Mouse (Mus musculus) heart, postnatal 4 days (tissue): ENCODE results near the gene Cntnap5a. TPM values are rescaled to one million over a fixed set of nuclear protein-coding genes. Genes with fewer than 3 reads are reported as not detected.
A peak's percentile ranks its signal among the peaks of the same experiment; 100 is the strongest.

Experiments
- DNase-seq: peaks from one replicate; pipeline ENCODE4 v3.0.0; 2021
- total RNA-seq, 2 experiments: library from RNA; stranded (reverse); gene quantifications; 2 replicates each; pipeline ENCODE4 v1.2.3; 2021

Gene Cntnap5a
- under 1 TPM in 1 of 2 experiments, not detected in 1; 0.02 TPM for total RNA-seq

DNA sequence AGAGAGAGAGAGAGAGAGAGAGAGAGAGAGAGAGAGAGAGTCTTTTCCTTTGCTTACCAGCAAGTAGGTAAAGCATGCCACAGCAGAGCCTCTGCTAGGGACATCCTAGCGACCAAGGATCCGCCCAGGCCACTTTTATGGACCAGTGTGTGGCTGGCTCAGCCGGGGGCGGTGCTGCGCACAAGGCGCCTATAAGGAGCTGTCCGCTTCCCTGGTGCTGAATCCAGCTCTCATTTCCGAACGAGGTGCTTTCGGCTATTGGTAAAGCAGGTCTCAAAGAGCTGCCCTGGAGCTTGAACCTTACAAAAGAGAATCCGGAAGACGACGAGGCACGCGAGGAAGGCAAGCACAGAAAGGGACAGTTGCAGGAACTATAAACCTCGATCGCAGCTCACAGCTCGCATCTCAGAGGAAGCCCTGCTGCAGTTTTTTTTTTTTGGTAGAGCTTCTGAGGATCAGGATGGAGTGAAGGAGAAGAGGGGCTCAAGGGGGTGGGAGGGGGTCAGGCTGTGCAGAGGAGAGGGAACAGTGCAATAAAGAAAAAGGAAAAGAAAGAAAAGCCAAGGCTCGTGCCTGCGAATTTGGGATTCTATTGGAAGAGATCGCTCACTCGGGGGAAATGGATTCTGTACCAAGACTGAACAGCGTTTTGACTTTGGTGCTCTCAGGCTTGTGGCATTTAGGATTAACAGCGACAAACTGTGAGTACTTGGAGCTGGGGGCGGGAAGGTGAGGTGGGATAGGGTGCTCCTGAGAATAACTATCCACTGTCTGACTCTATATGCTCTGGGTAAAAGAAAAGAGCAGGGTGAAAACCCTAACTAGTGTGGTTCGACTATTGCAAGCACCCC, at the start of gene Cntnap5a:
Gene Cntnap5a (plus strand): TSS at position 239 of the 851 bp plus-strand sequence.
- DNase-seq, result peak; percentile 76

DNA sequence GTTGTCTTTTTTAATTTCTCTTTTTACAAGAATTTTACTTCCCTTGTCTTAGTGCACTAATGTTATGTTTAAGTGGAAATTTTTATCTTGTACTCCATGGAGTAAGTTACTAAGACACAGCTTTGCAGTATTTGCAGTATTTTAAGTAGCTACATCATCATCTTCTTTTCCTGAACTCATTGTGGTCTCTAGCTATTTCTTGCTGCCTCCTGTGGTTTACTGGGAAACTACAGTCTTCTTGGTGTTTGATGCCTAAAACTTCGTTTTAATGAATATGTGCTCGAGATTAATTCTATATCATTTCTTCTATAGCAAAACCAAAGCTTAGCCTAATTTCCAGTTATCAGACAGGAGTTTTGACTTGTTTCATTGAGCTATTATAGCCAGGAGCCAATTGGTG, 37.6 kb upstream of the Cntnap5a start:
- no peak for DNase-seq

DNA sequence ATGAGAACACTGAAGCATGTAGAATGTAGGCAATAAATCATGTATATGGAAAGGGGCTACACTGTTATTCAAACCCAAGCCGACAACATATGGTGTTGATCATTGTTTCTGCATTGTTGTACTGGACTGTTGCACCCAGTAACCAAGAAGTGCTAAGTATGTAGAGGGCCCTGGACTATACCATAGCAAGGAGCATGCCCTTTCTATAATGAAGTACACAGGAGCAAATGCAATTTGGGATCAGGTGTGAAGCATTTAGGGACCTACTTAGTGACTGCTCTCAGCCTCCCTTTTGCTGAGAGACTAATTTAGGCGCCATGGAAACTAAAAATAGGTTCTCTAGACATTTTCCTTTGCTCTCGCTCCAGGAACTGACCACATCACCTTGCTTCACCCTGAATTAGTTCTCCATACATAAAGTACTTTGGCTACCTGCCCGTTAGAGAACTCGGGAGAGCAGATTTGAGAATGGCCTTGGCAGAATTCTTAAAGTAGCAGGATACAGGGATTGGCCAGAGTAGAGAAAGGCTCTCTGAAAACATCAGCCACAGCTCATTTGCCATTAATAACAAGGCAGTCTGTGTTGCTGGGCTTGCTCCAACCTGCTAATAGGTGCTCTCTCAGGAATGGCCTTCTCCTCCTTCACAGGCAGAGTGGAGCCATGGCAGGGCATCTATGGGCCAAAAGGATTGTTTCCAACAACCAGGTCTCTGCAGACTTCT, 26.1 kb upstream of the Cntnap5a start:
- DNase-seq, result no peak

DNA sequence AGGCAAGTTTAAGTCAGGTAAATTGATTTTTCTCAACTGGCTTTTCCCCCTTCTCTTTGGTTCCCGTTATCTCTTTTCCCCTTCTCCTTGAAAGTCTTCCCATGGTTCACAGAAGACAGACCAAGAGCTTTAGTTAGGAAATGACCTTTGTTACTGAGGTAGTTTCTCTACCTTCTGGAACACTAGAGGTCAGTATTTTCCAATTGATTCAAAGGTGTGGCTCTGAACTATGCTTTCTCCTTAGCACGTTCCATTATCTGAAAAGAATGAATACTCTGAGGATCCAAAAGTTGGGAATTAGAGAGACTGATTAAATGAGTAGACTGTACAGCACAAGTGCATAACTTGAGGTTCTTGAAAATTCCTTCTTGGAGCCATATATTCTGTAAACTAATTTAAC, 1.9 kb downstream of the Cntnap5a start:
- DNase-seq, result no peak

DNA sequence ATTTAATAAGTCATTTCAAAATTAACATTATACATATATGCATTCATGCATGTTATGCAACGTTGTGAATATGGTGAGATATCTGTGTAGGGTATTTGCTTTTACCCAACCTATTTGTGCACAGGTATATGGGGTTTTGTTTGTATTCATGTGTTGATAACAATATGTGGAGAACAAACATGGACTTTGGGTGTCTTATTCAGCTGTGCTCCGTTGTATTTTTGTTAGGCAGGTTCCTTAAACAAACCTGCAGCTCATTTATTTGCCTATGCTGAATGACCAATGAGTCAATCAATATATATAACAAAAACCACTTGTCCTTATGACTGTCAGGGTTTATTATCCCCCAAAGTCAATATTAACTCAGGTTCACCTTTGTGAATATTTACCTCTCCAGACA, 15.2 kb downstream of the Cntnap5a start:
- no peak for DNase-seq

DNA sequence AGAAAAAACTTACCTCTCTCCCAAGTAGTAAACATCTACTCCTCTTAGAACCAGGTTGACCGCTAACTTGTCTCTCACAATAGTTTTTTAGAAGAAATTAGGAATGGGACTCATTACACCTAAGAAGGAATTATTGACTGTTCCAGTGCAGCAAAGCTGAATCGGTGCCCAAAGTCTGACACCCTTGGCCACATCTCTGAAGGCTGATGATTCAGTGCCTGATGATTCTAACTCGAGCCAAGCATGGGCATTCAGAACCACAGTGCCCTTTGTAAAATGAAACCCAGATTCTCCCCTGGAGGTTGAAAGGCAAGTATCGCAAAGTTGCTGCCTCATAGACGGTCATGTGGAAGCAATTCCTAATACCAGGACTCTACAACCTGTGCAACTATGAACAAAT, 58.0 kb downstream of the Cntnap5a start:
- no peak for DNase-seq

DNA sequence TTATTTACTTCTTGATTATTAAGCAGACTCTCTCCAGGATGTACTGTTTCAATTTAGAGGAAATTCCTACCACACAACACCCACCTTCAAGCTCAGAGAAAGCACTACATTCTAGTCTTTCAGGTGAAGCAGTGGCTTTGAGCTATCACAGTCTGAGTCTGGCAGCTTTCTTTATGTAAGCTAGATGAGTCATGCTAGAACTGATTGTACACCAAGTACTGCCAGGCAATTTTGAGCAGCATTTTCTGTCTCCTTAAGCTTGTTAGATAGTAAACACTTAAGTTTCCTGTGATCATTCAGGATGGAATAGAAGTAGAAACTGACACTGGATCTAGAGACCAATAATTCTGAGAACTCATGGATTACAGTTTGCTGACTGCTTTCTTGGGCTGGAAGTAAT, 61.0 kb downstream of the Cntnap5a start:
- DNase-seq, result no peak

DNA sequence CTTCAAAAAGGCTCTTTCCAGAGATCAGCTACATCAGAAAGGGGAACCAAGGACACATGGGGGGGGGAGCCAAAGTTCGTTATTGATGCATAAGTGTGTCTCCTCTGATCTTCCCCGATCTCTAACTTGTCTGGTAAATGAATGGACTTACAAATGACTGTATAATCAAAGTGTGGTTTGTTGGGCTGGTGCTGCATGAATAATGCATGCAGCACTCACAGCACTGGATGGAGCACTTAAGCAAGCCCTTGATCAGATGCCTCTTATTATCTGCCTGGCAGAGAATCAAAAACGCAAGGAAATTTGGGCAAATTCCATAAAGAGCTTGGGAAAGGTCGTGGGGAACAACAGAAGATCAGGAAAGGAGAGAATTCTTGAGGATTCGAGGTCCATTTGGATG, 100.2 kb downstream of the Cntnap5a start:
- no peak for DNase-seq

DNA sequence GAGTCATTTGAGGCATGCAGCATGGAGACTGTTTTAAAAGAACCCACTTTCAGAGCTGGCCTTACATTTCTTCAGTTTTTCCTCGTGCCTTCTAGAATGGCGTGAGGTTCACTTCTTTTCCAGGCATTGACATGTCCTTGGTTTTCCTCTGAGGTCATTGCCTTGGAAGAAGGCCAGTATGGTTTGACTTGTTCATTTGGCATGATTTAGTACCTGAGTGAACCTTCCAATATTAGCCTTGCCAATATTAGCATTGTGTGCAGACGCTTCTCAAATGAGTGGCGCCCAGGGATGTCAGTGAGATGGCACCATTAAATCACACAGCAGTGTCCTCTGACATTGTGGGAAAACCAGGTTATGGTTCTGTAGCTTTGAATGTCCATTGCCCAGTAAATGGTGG, 158.0 kb downstream of the Cntnap5a start:
- DNase-seq, result peak; percentile 5

DNA sequence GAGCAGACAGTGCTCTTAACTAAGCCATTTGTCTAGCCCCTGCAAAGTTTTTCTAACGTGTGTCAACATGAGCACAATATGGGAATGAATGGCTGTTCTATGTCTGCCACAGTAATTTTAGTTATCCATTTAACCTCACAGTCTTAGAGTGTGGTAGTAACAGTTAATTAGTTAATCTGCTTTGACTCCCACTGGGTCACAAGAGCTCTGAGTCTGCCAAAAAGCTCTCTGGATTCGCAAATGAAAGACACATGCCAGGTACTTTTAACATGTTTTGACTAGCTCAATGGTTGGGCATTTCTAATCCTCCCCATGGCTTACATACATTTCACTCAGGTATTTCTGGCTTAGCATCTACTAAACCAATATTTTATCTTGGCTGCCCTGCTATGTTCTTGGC, 163.0 kb downstream of the Cntnap5a start:
- DNase-seq, result no peak

DNA sequence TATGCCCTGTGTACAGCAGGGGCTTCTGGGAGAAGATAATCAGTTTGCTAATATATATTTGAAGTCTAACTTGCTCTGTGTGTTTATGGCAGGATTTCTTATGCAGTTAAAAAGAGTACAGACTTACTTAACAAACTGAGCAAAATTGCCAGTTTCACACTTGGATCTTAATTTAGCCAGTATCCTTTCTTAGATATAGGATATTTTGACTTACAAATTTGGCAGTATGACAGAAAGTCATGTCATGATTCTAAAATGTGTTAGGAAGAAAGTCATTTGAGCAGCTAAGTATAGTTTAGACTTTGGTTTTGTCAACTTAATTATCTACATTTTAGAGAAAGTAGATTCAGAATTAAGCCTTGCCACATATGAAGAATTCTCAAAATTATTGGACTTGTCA, 167.7 kb downstream of the Cntnap5a start:
- DNase-seq, result no peak

DNA sequence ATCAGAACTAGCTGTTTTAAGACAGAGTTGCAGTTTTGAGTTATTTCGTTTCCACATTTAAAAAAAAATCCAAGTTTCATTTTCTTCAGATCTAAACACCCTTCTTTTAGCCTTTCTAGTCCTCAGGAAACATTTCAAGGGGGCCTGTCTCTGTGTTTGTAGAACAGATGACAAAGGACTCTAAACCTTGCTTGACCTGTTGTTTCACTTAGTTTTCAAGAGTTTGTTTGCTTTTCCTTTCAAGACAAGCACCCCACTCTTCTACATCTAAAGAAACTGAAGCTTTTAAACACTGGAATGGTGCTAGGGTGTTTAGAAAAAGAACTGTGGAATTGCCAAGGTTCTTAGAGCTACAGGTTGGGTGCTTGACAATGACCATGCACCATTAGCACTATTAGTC, 233.8 kb downstream of the Cntnap5a start:
- DNase-seq, result no peak

DNA sequence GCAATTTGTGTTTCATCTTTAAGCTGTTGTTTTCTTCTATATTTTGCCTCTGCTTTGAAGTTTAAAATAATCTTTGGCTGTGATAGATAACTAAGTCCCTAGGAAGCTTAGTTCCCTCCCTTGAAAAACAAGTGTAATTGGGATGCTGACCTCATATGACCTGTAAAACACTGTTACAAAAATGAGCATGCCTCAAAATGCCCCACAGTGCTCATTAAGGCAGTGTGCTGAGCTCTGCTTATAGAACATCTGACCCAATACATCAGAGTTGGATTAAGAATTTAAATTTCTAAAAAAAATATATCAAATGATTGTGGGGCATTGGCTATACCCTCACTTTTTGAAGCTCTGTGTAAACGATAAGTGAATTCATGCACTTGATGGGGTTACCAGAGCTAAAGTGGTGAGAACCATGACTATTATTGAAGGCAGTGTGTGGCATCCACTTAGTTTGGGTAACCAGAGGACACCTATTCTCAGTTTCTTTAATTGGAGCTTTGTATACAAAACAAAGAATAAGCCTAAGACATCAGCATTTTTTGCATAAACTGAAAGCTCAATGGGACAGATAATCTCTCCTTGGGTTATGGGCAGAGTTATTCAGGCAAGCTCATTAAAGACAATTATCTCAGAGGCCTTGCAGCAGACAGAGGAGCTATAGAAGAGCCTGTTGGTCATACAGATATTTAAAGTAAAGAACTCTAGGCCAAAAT, 241.6 kb downstream of the Cntnap5a start:
- DNase-seq, result no peak

DNA sequence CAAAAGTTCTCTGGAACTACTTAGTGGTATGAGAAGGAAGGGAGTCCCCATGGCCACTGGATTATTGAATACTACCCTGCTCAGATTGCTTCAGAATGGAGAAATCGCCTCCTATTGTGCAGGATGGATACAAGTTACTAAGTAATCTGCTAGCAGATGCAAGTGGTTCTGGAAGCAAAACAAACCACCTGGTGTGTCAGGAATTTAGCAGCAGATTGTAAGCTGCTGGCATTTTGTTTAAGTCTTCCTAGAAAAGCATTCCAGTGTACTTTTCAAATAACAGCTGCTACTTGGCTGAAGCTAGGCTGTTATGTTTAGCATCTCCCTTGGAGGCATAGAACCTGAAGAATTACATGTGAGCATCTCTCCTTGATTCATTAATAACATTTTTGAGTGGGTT, 247.5 kb downstream of the Cntnap5a start:
- no peak for DNase-seq

DNA sequence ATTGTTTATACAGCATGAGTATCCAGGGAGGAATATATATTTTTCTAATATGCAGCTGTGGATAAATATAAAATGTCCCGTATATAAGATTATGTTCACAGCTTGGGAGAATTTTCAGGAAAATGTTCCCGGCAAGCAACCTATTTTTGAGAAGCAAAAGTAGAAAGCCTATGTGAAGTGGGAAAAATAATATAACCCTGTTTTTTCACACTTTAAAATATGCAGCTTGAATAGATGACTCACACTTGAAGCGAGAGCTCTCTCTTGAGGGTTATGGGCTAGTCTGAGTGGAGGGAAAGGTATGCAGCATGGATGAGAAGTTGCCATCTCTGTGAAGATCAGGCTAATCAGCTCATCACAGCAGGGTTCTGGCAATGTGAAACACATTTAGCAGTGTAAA, 261.3 kb downstream of the Cntnap5a start:
- DNase-seq, result no peak

DNA sequence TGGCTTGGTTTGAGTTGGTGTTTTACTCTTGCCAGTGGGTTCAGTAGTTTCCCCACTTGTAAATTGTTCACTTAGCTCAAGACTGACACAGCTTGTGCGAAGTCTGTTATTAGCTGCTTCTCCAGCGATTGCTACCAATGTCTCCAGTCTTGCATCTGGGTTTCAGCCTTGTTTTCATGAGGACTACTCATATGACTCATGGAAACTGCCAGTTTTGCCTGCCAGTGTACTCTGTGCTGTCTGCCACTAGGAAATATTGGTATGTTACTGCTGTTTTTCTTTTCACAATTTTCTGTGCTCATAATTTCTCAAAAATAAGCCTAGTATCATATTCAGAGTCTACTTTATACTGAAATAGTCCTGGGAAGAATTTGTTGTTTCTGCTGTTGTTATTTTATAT, 272.0 kb downstream of the Cntnap5a start:
- no peak for DNase-seq

DNA sequence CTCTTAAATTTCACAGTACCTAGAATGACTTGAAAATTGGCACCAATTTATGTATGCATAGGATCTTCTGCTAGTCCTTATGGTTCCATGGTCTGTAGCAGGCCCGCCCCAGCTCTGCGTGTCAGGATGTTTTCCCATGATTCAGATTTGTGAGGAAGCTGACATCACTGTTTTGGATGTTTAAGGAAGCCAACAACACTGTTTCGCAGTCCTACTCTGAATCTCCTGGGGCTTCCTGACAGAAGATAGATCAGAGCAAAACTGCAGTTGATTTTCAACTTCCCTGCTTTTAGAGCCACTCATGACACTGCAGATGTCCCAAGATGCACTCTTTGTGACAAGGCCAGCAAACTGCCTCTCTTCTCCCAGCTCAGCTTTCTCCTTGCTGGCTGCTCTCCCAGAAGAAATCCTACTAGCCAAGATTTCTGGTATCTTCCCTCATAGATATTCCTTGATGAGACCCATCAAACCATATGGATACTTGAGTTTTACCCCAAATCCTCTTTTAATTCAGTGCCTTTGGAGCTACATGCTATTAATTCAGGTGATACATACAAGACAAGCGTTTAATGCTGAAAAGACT, 280.5 kb downstream of the Cntnap5a start:
- DNase-seq, result peak; percentile 5

DNA sequence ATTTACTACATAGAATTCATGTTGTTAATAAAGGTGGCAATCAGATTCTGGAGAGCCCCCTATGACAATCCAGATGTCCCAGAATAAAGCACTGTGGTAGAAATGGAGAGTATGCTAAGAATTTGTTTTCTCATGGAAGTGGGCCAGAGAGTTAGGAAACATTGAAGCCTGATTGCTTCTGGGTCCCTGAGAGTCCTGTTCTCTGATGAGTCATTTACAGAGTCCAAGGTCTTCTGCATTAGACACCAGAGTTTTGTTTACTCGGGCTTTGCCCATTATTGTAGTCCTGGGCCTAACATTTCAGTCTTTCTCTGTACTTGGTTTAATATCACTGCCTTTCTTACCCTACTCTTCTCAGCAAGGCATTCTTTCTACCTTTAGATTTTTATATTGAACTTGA, 305.6 kb downstream of the Cntnap5a start:
- DNase-seq, result no peak

DNA sequence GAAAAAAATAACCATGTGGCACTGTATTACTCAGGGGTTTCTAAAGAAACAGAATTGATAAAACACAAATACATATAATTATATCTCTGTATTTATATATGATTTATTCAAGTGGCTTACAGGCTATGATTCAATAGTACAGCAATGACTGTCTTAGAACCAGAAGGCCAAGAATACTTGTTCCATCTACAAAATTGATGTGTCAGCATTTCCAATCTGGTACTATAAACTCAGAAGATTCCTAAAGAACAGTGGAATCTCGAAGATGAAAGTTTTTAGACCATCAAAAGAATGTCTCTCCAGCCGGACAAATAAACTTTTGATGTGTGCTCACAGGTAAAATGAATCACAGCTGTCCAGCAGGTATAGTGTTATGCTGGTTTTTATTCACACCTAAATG, 331.2 kb downstream of the Cntnap5a start:
- DNase-seq, result no peak

DNA sequence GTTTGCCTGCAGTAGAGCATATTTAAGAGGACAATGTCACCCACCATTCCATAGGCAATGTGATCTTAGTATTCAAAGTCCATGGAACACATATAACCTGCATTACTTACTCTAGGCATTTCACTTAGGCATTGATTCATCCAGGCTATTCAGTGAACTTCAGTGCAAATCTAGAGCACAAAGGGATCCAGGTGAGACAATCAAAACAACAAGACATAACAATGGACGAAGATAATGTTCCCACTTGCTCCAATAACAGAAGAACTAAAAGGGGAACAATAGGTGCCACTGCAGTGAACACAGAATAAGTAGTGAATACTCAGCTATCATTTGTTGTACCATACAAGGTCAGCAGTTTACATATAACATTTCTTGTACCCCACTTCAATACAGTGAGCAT, 345.1 kb downstream of the Cntnap5a start:
- DNase-seq, result no peak

DNA sequence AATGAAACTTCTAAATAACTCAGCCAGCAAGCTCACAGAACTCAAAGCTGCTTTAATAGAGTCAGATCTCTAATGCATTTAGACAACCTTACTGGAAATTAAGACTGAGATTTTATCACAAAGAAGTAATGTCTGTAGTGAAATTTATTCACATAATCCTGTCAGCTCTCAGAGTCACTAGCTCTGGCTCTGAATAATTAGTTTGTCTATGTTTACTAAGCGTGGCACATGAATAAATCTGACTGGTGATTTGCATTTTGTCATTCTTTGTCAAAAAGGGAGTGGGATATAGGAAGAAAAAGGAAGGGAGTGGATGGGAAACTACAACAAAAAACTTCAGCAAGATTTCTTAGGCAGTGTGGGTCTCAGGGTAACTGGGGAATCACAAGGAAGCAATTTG, 351.3 kb downstream of the Cntnap5a start:
- no peak for DNase-seq

DNA sequence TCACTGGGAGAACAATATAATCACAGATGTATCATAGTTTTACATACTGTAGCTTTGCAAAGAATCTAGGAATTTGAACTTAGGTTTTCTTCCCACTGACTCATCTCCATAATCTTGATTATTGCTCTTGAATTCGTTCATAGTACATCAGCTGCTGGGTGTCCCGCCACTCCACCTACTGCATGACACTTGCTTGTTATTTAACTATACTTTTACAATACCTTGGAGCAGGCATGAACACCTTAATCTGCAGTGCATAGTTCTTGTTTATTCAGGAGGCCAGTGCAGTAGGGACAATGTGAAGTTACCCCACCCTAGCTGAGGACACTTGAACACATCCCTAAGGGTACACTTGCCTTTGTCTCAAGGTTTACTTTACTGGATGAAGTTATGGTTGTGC, 352.3 kb downstream of the Cntnap5a start:
- no peak for DNase-seq

DNA sequence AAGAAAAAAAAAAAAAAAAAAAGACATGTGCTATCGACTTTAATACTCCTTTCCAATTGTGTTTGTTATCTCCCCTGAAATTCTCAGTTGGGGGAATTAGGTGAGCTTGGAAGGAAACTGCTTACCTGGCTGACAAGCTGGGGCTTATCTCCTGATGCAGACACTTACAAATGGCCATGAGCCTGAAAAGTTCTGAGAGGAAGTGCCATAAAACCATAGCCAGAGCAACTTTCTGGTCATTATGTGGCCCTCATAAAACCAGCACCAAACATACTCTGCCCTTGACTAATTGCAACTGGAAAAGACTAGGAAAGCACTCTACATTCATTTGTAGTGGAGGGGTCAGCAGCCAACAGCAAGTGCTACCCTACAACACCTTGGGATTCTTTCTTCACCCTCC, 359.5 kb downstream of the Cntnap5a start:
- no peak for DNase-seq
